Mouse (Mus musculus): ENCODE measurements around the gene Jph2. TPM values are rescaled to one million over a fixed set of nuclear protein-coding genes. Genes with fewer than 3 reads are reported as not detected.

Jph2 gene
- total RNA-seq (2015) (not detected in 2 replicates), total RNA-seq (2017) (not detected in 2 replicates)

DNA sequence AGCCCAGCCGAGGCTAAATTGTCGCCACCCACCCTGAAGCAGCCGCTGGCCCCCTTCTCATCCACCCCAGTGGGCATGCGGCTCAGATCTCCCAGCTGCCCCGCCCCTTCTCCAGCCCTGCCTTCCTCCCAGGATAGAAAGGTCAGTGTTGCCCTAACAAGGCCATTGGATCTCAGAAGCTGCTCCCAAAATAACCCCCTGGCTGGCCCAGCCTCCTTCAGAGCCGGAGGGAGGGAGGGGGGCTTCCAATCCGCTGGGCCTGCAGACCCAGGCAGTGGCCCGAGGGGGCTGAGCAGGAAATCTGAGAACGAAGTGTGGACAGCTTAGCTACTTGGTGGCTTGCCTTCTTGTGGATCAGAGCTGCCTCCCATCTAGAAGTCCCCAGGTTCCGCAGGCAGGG, at the start of gene Jph2:
Gene Jph2 (minus strand): TSS at position 89 of the 400 bp plus-strand sequence.
- ATAC-seq (replicated peaks; ENCODE audit: poor library complexity), result no peak

GRCm38 (mm10) chr2:163447375-163447774, 49.6 kb upstream of the Jph2 start:
- no peak for ATAC-seq (replicated peaks; ENCODE audit: poor library complexity)

DNA sequence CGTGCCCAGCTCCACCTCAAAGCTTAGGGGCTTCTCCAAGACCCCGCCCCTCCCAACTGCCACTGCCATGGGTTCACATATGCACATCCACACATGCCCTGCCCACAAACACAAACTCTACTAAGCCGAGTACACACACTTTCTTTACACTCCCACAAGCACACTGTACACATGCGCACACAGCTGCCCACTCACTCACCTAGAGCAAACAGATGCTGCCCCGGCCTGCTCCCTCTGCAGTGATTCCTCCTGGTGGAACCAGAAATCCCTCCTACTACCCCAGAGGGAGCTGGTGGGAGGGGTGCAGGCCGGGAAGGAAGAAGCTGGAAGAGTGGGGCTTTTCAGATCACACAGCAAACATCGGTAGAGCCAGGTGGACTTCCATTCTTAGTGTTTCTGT, 46.2 kb upstream of the Jph2 start:
- no peak for ATAC-seq (replicated peaks; ENCODE audit: poor library complexity)

GRCm38 (mm10) chr2:163443543-163443942, 45.8 kb upstream of the Jph2 start:
- no peak for ATAC-seq (replicated peaks; ENCODE audit: poor library complexity)

DNA sequence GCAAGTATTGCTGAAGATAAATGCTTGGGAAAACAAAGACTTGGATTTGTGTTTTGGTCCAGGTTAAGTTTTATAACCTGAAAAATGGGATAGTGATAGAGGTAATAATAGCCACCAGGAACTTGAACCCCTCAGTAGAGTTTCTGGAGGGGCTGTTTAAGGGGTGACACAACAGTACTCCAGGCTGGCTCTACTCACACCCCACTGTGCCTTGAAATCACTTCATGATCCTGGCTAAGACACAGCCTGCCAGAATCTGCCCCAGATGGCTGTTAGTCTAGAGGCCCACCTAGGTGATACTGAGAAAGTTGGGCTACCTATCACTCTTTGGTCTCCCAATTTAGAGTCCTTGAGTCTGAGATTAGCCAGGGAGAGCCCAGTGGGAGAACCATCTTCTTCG, 41.7 kb upstream of the Jph2 start:
- no peak for ATAC-seq (replicated peaks; ENCODE audit: poor library complexity)

DNA sequence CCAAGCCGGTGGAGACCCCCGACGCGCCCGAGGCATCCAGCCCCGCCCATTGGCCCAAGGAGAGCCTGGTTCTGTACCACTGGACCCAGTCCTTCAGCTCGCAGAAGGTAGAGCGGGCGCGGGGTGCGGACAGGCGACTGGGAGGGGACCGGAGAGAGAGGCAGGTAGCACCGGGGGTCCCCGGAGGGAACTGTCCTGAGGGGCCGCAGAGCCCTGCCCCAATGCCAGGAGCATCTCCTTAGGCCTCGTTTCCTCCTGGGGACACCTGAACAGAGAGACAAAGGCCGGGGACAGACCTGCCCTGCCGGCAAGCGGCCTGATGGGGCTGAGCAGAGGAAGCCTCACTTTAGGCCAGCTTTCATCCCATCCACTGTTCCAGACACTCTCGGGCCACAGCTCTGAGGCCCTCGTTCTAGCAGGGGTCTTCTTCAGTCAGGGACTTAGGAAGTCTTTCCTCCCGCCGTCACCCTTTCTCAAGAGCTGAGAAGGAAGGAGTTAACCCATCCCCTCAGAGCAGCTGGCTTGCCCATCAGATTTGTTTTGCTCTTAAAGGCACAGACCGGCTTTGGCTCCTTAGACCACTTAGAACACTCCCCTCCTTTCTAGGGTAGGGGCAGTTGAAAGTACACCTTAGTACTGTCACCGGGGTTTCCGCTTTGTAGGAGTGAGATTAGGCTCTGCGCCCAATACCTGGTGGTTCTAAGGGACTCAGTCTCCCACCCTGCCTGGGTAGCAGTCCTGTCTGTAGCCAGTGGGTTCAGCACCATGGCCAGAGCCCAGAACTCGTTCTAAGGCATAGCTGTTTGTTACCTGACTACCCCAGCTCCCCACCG, 41.0 kb upstream of the Jph2 start:
- ATAC-seq (replicated peaks; ENCODE audit: poor library complexity), result peak; percentile 70; the same call in 1 of the 2 replicates

- ATAC-seq (replicated peaks; ENCODE audit: poor library complexity), result 0 out of 2 replicates have a peak, but pooled peaks have one; percentile 18
Measured at GRCm38 (mm10) chr2:163438246-163438618, 40.4 kb upstream of the Jph2 start, which contains the start of gene Gdap1l1. Gdap1l1 (plus strand) TSS chr2:163438476.

GRCm38 (mm10) chr2:163437800-163438199, 40.0 kb upstream of the Jph2 start:
- no peak for ATAC-seq (replicated peaks; ENCODE audit: poor library complexity)

DNA sequence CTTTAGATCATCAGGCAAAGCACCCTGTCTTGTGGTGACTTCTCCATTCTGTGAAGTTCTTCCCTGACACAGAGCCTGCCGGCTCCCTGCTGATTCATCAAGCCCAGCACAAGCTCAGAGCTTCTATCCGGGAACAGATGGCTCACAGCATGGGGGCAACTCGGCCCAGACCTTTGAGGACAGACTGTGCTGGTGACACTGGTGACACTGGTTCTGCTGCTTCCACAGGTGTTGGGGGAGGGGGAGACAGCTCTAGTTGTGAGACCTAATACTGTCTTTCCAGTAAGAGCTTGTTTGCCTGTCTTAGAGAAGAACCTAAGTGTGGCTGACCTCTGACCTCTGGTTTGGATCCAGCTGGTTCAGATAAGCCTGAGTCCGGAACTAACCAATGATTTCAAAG, 36.2 kb upstream of the Jph2 start:
- ATAC-seq (replicated peaks; ENCODE audit: poor library complexity), result peak; percentile 31; the same call in 1 of the 2 replicates

DNA sequence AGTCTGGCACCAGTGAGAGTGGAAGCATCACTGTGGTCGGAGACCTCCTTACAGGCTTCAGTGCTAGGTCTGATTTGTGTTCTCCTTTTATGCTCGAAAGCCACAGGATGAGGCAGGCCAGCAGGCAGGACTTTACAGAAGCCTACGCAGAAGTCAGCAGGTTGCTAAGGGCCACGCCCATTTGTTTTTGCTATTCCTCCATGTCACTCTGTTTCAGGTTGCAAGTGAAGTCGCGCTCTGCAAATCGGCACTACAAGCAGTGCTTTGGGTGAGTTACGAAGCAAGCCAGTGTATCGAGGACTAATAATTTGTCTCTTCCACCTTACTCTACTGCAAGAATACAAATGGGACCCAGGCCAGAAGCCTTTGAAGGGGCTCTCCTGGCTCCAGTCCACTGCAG, 33.5 kb upstream of the Jph2 start:
- ATAC-seq (replicated peaks; ENCODE audit: poor library complexity), result no peak

- no peak for ATAC-seq (replicated peaks; ENCODE audit: poor library complexity)
Measured at GRCm38 (mm10) chr2:163428346-163429011, 30.7 kb upstream of the Jph2 start.

DNA sequence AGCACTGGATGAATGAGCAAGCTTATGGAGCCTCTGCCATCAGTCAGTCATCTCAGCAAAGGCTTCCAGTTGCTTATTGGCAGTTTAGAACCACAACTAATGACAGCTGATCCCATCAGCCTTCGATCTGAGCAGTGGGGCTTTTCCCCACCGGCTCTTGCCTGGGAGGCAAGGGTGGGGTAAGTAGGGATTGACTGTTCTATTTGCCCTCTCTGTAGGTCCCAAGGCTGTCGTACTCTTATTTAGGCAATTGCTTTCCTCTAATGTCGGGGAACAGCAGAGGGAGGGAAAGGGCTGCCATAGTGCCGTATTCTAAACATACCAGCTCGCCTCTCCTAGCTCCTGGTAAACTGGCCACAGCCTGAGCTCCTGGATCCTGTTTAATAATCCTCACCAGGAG, 26.8 kb upstream of the Jph2 start, which contains the start of gene Oser1:
Gene Oser1 (minus strand): TSS at position 101 of the 400 bp plus-strand sequence.
- ATAC-seq (replicated peaks; ENCODE audit: poor library complexity), result no peak

GRCm38 (mm10) chr2:163422895-163423660, 25.3 kb upstream of the Jph2 start:
- ATAC-seq (replicated peaks; ENCODE audit: poor library complexity), result no peak

- ATAC-seq (replicated peaks; ENCODE audit: poor library complexity), result no peak
Measured at GRCm38 (mm10) chr2:163420366-163420886, 22.6 kb upstream of the Jph2 start.

DNA sequence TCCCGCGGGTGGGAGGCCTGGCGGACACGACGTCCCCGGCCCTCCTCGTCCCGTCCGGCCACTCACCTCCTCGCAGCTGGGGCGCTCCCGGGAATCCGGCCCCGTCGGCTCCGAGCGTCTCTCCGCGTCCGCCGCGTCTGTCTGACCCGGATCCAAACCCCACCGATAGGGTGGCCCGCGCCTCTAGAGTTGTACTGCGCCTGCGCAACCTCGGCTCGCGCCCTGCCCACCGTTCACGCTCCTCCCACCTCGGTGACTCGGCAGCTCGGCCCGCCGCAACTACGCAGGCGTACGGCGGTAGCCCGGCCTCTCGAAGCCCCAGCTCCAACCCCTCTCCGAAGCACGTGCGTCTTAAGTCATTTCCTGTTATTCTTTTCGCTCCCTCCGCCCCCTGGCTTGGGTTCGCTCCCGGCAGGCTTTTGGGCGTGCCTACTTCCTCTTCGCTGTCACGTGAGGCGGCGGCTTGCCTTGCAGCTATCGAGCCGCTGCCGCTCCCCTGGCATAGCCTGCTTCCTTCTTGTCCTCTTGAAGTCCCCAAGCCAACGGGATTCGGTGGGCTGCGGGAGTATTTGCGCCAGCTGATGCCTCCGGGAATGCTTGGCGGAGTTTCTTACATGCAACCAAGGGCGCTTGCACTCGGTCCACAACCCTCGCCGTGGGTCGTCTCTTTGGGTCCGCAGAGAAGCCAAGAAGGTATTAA, 21.7 kb upstream of the Jph2 start:
- ATAC-seq (replicated peaks; ENCODE audit: poor library complexity), result peak; percentile 87

DNA sequence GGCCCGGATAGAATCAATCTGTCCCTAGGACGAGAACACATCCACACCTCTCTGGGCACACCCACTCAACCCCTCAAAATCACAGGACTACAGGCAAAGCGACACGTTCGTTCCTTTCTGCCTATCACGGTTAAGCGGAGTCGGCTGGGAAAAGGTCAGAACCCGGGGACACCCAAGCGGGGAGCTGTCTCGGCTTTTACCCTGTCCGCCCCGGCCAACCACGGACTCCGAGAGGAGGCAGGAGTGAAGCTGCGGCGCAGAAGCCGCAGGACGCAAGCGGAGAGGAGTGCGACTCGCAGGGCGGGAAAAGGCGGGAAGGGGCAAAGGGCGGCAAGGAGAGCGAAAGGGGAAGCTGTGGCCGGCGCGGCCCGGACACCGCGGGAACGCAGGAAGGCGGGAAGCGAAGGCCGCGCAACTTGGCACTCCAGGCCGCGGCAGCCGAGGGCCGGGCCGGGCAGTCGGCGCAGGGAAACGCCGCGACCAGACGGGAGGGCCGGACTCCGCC, 21.1 kb upstream of the Jph2 start:
- ATAC-seq (replicated peaks; ENCODE audit: poor library complexity), result peak; percentile 47

DNA sequence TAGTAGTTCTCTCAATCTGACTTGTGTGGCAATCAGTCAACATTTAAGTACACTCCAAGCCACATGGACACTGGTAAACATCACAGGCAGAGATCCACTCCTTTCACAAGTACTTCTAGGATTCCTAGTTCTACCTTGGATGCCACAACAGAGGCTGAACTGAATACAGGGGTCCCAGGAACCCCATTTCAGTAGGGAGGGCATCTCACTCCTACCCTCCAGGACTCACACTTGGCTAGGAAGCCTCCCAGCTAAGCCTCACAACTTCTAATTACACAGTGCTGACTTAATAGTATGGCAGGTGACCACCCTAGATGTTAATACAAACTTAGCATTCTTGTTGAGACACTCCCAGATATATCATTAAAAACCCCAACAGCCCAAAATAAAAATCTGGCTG, 20.0 kb upstream of the Jph2 start:
- ATAC-seq (replicated peaks; ENCODE audit: poor library complexity), result no peak

DNA sequence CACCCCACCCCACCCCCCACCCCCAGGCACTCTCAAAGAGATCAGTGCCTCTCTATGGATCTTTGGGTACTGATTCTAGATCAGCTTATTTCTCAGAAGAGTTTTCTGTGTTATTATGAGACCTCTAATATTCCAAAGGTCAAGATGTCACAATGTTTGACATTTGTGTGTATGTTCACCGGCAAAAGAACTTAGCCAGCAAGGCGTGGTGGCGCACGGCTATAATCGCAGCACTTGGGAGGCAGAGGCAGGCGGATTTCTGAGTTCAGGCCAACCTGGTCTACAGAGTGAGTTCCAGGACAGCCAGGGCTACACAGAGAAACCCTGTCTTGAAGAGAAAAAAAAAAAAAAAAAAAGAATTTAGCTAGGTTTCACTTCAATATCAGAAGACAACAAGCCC, 19.2 kb upstream of the Jph2 start:
- ATAC-seq (replicated peaks; ENCODE audit: poor library complexity), result no peak

DNA sequence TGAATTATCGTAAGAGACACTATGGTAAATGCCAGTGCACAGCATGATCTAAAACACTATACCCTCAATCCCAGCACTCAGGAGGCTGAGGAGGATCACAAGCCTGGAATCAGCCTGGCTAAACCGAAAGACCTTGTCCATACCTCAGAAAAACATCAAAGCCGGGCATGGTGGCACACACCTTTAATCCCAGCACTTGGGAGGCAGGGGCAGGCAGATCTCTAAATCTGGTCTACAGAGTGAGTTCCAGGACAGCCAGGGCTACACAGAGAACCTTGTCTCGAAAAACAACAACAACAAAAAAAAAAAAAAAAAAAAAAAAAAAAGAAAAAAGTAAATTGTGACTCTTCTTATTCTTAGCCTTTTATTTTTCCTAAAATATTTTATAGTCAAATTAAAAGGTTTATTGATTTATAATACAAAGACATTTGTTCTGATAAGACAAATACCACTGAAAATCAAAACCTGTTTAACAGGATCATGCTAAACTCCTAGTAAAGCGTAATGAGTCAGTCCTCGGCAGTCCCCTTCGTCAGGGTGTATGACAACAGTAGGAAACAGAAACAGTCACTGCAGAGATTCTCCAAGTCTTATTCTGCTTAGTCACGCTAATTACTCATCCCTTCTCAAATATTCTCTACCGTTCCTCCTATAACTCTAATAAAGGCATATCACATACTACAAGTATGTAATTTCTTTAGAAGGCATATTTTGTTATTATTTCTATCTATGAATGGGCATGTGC, 15.2 kb upstream of the Jph2 start:
- no peak for ATAC-seq (replicated peaks; ENCODE audit: poor library complexity)

GRCm38 (mm10) chr2:163412419-163412818, 14.6 kb upstream of the Jph2 start:
- no peak for ATAC-seq (replicated peaks; ENCODE audit: poor library complexity)

All from megakaryocyte progenitor cell, adult 5-6 weeks (primary cell).